Mouse (Mus musculus) ES-E14 (cell line): ENCODE results near the gene Olfr1437.

Experiments used
- CHD2 ChIP-seq: IDR thresholded peaks from 2 replicates; pipeline ENCODE4 v1.6.1; 2014; ENCODE audit warnings: mild to moderate bottlenecking, low read depth, low read length, inconsistent platforms
- HCFC1 ChIP-seq: IDR thresholded peaks from 2 replicates; pipeline ENCODE4 v1.6.1; 2012; ENCODE audit warnings: low read length, inconsistent platforms, borderline replicate concordance; ENCODE audit not compliant: insufficient read depth
- MAFK ChIP-seq: IDR thresholded peaks from 2 replicates; pipeline ENCODE4 v1.6.1; 2014; ENCODE audit warnings: mild to moderate bottlenecking, low read depth, low read length, inconsistent platforms; ENCODE audit not compliant: insufficient read depth
- ZNF384 ChIP-seq: IDR thresholded peaks from 2 replicates; pipeline ENCODE4 v1.6.1; 2012; ENCODE audit warnings: low read depth, low read length, inconsistent platforms

- TF ChIP-seq MAFK (no peak), CHD2 (no peak), ZNF384 (no peak), HCFC1 (no peak)
These were observed 31.9 kb downstream of the Olfr1437 start for GRCm38 (mm10) chr19:12292979-12293378.
